Mouse (Mus musculus) myocyte (in vitro differentiated cells): ENCODE results near the gene Sprr2a3. TPM values are rescaled to one million over a fixed set of nuclear protein-coding genes. Genes with fewer than 3 reads are reported as not detected.

Source experiments
- H3K27me3 ChIP-seq: one replicate; pipeline ENCODE4 v1.6.1; 2011; ENCODE audit not compliant: control insufficient read depth, insufficient read depth, insufficient read length
- H3K36me3 ChIP-seq: one replicate; pipeline ENCODE4 v1.6.1; 2011; ENCODE audit not compliant: control insufficient read depth, insufficient read depth
- H3K4me2 ChIP-seq: one replicate; pipeline ENCODE4 v1.6.1; 2011; ENCODE audit warnings: low read depth, control low read depth
- H3K4me3 ChIP-seq: one replicate; pipeline ENCODE4 v1.5.1; 2011; ENCODE audit warnings: mild to moderate bottlenecking, control low read depth, moderate library complexity
- H3K79me2 ChIP-seq: one replicate; pipeline ENCODE4 v1.6.1; 2011; ENCODE audit not compliant: control insufficient read depth, insufficient read depth
- H3ac ChIP-seq: one replicate; pipeline ENCODE4 v1.6.1; 2011; ENCODE audit not compliant: control insufficient read depth, insufficient read length
- CEBPB ChIP-seq: IDR thresholded peaks from 2 replicates; pipeline ENCODE4 v1.6.1; 2011; ENCODE audit warnings: mild to moderate bottlenecking, moderate library complexity; ENCODE audit not compliant: poor library complexity, insufficient read depth, severe bottlenecking
- E2F4 ChIP-seq: IDR thresholded peaks from one replicate; pipeline ENCODE4 v1.6.1; 2011; ENCODE audit warnings: mild to moderate bottlenecking, control low read depth, moderate library complexity; ENCODE audit not compliant: insufficient read depth
- MAX ChIP-seq: IDR thresholded peaks from one replicate; pipeline ENCODE4 v1.6.1; 2011; ENCODE audit warnings: low read depth, mild to moderate bottlenecking, control low read depth
- MYOD1 ChIP-seq, 3 experiments: IDR thresholded peaks; one replicate each; pipeline ENCODE4 v1.6.1; 2011; ENCODE audit warnings: control low read depth in 2 of 3, low read depth in 2 of 3, mild to moderate bottlenecking in 2 of 3, moderate library complexity in 1 of 3; ENCODE audit not compliant: insufficient read length in 2 of 3, control insufficient read depth in 1 of 3
- MYOG ChIP-seq, 3 experiments: IDR thresholded peaks; one replicate each; pipeline ENCODE4 v1.6.1; 2011; ENCODE audit warnings: control low read depth in 2 of 3, low read depth in 2 of 3, mild to moderate bottlenecking in 2 of 3; ENCODE audit not compliant: insufficient read length in 2 of 3, control insufficient read depth in 1 of 3, insufficient read depth in 1 of 3
- POLR2A ChIP-seq: IDR thresholded peaks from one replicate; pipeline ENCODE4 v1.6.1; 2011; ENCODE audit warnings: low read depth, mild to moderate bottlenecking, control low read depth, moderate library complexity; ENCODE audit not compliant: insufficient read length
- POLR2AphosphoS2 ChIP-seq: IDR thresholded peaks from one replicate; pipeline ENCODE4 v1.6.1; 2011; ENCODE audit warnings: low read depth, control low read depth; ENCODE audit not compliant: insufficient read length
- REST ChIP-seq: IDR thresholded peaks from one replicate; pipeline ENCODE4 v1.6.1; 2011; ENCODE audit warnings: mild to moderate bottlenecking, control low read depth, moderate library complexity; ENCODE audit not compliant: insufficient read depth, insufficient read length
- SRF ChIP-seq: IDR thresholded peaks from one replicate; pipeline ENCODE4 v1.6.1; 2011; ENCODE audit warnings: low read depth; ENCODE audit not compliant: control insufficient read depth, insufficient read length
- TCF12 ChIP-seq: IDR thresholded peaks from one replicate; pipeline ENCODE4 v1.6.1; 2011; ENCODE audit warnings: mild to moderate bottlenecking, control low read depth; ENCODE audit not compliant: poor library complexity, insufficient read depth, severe bottlenecking
- TCF3 ChIP-seq: IDR thresholded peaks from one replicate; pipeline ENCODE4 v1.6.1; 2011; ENCODE audit warnings: low read depth, control low read depth; ENCODE audit not compliant: insufficient read length
- USF1 ChIP-seq: IDR thresholded peaks from one replicate; pipeline ENCODE4 v1.6.1; 2011; ENCODE audit warnings: low read depth, mild to moderate bottlenecking, control low read depth, moderate library complexity
- polyA plus RNA-seq: library from polyadenylated mRNA; unstranded; fragments of >200 nt; fragmentation: generic; extraction: Trizol; gene quantifications from one replicate; pipeline ENCODE4 v1.2.1, GENCODE M21; 2012; ENCODE audit warnings: missing spikeins

Sprr2a3 gene
- polyA plus RNA-seq, 1 experiment = 0.25 TPM

DNA sequence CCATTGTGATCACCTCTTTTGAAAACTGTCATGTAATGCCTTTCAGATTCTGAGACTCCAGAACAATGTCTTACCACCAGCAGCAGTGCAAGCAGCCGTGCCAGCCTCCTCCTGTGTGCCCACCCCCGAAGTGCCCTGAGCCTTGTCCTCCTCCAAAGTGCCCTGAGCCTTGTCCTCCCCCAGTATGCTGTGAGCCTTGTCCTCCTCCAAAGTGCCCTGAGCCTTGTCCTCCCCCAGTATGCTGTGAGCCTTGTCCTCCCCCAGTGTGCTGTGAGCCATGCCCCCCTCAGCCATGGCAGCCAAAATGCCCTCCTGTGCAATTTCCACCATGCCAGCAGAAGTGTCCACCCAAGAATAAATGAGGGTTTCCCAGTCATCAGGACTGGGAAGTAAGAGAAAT, 32.2 kb downstream of the Sprr2a3 start:
- Histone ChIP-seq H3K27me3 (no peaks in the 10 kb centered on the region), H3K4me2 (no peak overlapping the region), H3K36me3 (no peaks in the 10 kb centered on the region), H3ac (no peak overlapping the region), H3K79me2 (no peaks in the 10 kb centered on the region), H3K4me3 (no peak overlapping the region)
- no peak for TF ChIP-seq MAX
- no peak for TF ChIP-seq SRF
- no peak for TF ChIP-seq POLR2A
- TF ChIP-seq USF1 = no peak
- TF ChIP-seq REST = no peak
- TF ChIP-seq TCF3 = no peak
- TF ChIP-seq E2F4 = no peak
- TF ChIP-seq TCF12 = no peak
- TF ChIP-seq MYOG (IDR thresholded peaks at IDR 0.05; ENCODE audit: control insufficient read depth in 1 of 3, insufficient read depth in 1 of 3, insufficient read length in 2 of 3, low read depth in 2 of 3) = no peak
- TF ChIP-seq POLR2AphosphoS2 = no peak
- TF ChIP-seq MYOD1 (IDR thresholded peaks at IDR 0.05; ENCODE audit: control insufficient read depth in 1 of 3, insufficient read length in 2 of 3, low read depth in 2 of 3) = no peak
- no peak for TF ChIP-seq CEBPB

- Histone ChIP-seq H3K27me3 (no peaks in the 10 kb centered on the region), H3K4me2 (no peak overlapping the region)
- TF ChIP-seq CEBPB (no peak), MYOD1 (IDR thresholded peaks at IDR 0.05; ENCODE audit: control insufficient read depth in 1 of 3, insufficient read length in 2 of 3, low read depth in 2 of 3) (no peak), REST (no peak), E2F4 (no peak), SRF (no peak), TCF3 (no peak), MYOG (IDR thresholded peaks at IDR 0.05; ENCODE audit: control insufficient read depth in 1 of 3, insufficient read depth in 1 of 3, insufficient read length in 2 of 3, low read depth in 2 of 3) (no peak), POLR2A (no peak), POLR2AphosphoS2 (no peak), MAX (no peak), USF1 (no peak), TCF12 (no peak)
Observed at GRCm38 (mm10) chr3:92336278-92336677, 51.1 kb downstream of the Sprr2a3 start.

GRCm38 (mm10) chr3:92338840-92339239, 53.6 kb downstream of the Sprr2a3 start, which contains the start of gene Sprr2d:
Gene Sprr2d (plus strand): TSS chr3:92339140.
- TF ChIP-seq SRF (no peak), POLR2A (no peak)
- Histone ChIP-seq H3K4me2 (no peak within 1 kb of the TSS), H3K27me3 (no peaks in the 10 kb centered on the region), H3K36me3 (no peaks in the 10 kb centered on the region), H3ac (no peak within 1 kb of the TSS), H3K79me2 (no peaks in the 10 kb centered on the region), H3K4me3 (no peak within 1 kb of the TSS)

More at GRCm38 (mm10) chr3:92336278-92336677, 51.1 kb downstream of the Sprr2a3 start:
- Histone ChIP-seq H3K79me2 (no peaks in the 10 kb centered on the region), H3ac (no peak overlapping the region), H3K36me3 (no peaks in the 10 kb centered on the region), H3K4me3 (no peak overlapping the region)

Other genes starting within 250 kb of the Sprr2a3 start
- 0.36 TPM for gene Lor, start 202.3 kb upstream of the Sprr2a3 start, polyA plus RNA-seq
- 0.40 TPM for gene Prr9, start 161.5 kb upstream of the Sprr2a3 start, polyA plus RNA-seq
- not detected for gene Lelp1, start 142.7 kb upstream of the Sprr2a3 start, polyA plus RNA-seq
- gene Sprr2a1, start 69.6 kb upstream of the Sprr2a3 start, polyA plus RNA-seq = not detected
- 2.1 TPM for gene Sprr2a2, start 69.5 kb upstream of the Sprr2a3 start, polyA plus RNA-seq
- 0.06 TPM for gene Sprr2b, start 31.2 kb downstream of the Sprr2a3 start, polyA plus RNA-seq
- not detected for gene Sprr2d, start 53.7 kb downstream of the Sprr2a3 start, polyA plus RNA-seq
- not detected for gene Sprr2e, start 66.7 kb downstream of the Sprr2a3 start, polyA plus RNA-seq
- gene Sprr2f, start 79.8 kb downstream of the Sprr2a3 start, polyA plus RNA-seq = not detected
- 0.06 TPM for gene Sprr2h, start 100.3 kb downstream of the Sprr2a3 start, polyA plus RNA-seq
- gene Sprr2i, start 122.6 kb downstream of the Sprr2a3 start, polyA plus RNA-seq = not detected
- not detected for gene Sprr2j-ps, start 132.7 kb downstream of the Sprr2a3 start, polyA plus RNA-seq
- gene Gm9774, start 144.0 kb downstream of the Sprr2a3 start, polyA plus RNA-seq = 13.6 TPM
- 2.8 TPM for gene Sprr2k, start 147.2 kb downstream of the Sprr2a3 start, polyA plus RNA-seq
- gene Sprr1b, start 153.4 kb downstream of the Sprr2a3 start, polyA plus RNA-seq = 0.05 TPM
- gene Sprr3, start 173.3 kb downstream of the Sprr2a3 start, polyA plus RNA-seq = not detected
- 9.2 TPM for gene Sprr1a, start 200.5 kb downstream of the Sprr2a3 start, polyA plus RNA-seq
- gene Sprr4, start 215.1 kb downstream of the Sprr2a3 start, polyA plus RNA-seq = not detected
- gene 2310046K23Rik, start 249.1 kb downstream of the Sprr2a3 start, polyA plus RNA-seq = not detected